Mouse (Mus musculus): ENCODE measurements around the gene Cobl.

DNA sequence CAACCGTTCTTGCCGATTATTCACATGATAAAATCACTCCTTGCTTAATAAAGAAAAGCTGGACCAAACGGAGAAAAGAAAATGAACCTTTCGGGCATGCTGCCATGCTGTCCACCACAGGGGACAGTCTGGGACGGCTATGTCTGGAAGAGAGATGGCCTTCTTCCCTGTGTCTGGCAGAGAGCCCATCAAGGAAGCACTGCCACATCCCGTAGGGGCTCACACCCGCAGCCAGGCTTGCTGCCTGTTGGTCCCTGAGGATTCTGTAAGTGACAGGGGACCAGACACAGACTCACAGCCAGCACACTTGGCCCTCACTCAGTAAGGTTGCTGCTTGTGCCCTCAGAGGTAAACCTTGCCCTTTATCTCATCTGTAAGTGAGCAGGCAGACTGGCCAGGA, 235.3 kb downstream of the Cobl start:
- TF ChIP-seq CTCF (IDR thresholded peaks at IDR 0.05; ENCODE audit: low read depth): no peak
- TF ChIP-seq EP300 (IDR thresholded peaks at IDR 0.05; ENCODE audit: low read depth): no peak
